Mouse (Mus musculus) urinary bladder, postnatal 14 days (tissue): ENCODE measurements at regions not wholly inside any gene's neighbourhood (a gene's known extent, or its start where the extent isn't known, plus 50 kb on each side); places are given as distances from the start of the nearest gene placed in this dataset.
A peak's percentile ranks its signal among the peaks of the same experiment; 100 is the strongest.

Experiments
- DNase-seq: peaks from one replicate; pipeline ENCODE4 v3.0.0; 2021; ENCODE audit warnings: low spot score

GRCm38 (mm10) chr3:157710790-157711381 is 144.2 kb downstream of the Ptger3 start:
- no peak for DNase-seq

- DNase-seq: no peak
Measured at GRCm38 (mm10) chr3:157699961-157700360, 133.3 kb downstream of the Ptger3 start.

- DNase-seq: no peak
Measured at GRCm38 (mm10) chr3:157698529-157698928, 131.8 kb downstream of the Ptger3 start.

- peak; percentile 13 for DNase-seq
Measured at GRCm38 (mm10) chr3:157695128-157696075, 128.7 kb downstream of the Ptger3 start.
